Mouse (Mus musculus) MEL (cell line): ENCODE measurements around the gene Id1.

Source experiments
- CTCF ChIP-seq, 3 experiments: IDR thresholded peaks in 2 of 3; conservative IDR thresholded peaks in 1 of 3; 2 replicates each; pipeline ENCODE4 v1.5.1; 2011 to 2012; ENCODE audit warnings: low read length in 3 of 3, low read depth in 2 of 3, mild to moderate bottlenecking in 2 of 3, improper control_type of control experiment in 1 of 3, inconsistent platforms in 1 of 3, mixed read lengths in 1 of 3, moderate library complexity in 1 of 3; ENCODE audit not compliant: control insufficient read depth in 1 of 3, insufficient read depth in 1 of 3, poor library complexity in 1 of 3, severe bottlenecking in 1 of 3
- E2F4 ChIP-seq: IDR thresholded peaks from 2 replicates; pipeline ENCODE4 v1.6.1; 2011; ENCODE audit warnings: low read depth, low read length, improper control_type of control experiment, borderline replicate concordance
- EP300 ChIP-seq, 2 experiments: IDR thresholded peaks; 2 replicates each; pipeline ENCODE4 v1.6.1; 2011; ENCODE audit warnings: improper control_type of control experiment in 2 of 2, low read length in 2 of 2, low read depth in 1 of 2, mild to moderate bottlenecking in 1 of 2
- ETS1 ChIP-seq: IDR thresholded peaks from 2 replicates; pipeline ENCODE4 v1.6.1; 2012; ENCODE audit warnings: low read depth, mild to moderate bottlenecking, inconsistent platforms, low read length, improper control_type of control experiment, moderate library complexity
- JUND ChIP-seq: IDR thresholded peaks from 2 replicates; pipeline ENCODE4 v1.6.1; 2011; ENCODE audit warnings: low read depth, mild to moderate bottlenecking, improper control_type of control experiment, low read length
- POLR2A ChIP-seq, 2 experiments: IDR thresholded peaks; 2 replicates each; pipeline ENCODE4 v1.6.1; 2011 to 2012; ENCODE audit warnings: low read length in 2 of 2, mild to moderate bottlenecking in 2 of 2, control low read depth in 1 of 2, improper control_type of control experiment in 1 of 2, low read depth in 1 of 2, moderate library complexity in 1 of 2; ENCODE audit not compliant: control insufficient read depth in 1 of 2, insufficient read depth in 1 of 2, poor library complexity in 1 of 2

GRCm38 (mm10) chr2:152725178-152725750 is 10.8 kb upstream of the Id1 start:
- TF ChIP-seq CTCF (IDR thresholded peaks at IDR 0.05 in 2 of 3, conservative IDR thresholded peaks at IDR 0.05 in 1 of 3; ENCODE audit: control insufficient read depth in 1 of 3, insufficient read depth in 1 of 3, low read depth in 2 of 3, low read length in 3 of 3, poor library complexity in 1 of 3, severe bottlenecking in 1 of 3) (no peak), ETS1 (no peak), POLR2A (IDR thresholded peaks at IDR 0.05; ENCODE audit: control insufficient read depth in 1 of 2, insufficient read depth in 1 of 2, low read depth in 1 of 2, low read length in 2 of 2, poor library complexity in 1 of 2) (no peak), EP300 (IDR thresholded peaks at IDR 0.05; ENCODE audit: low read depth in 1 of 2, low read length in 2 of 2) (no peak), E2F4 (no peak), JUND (no peak)
